Mouse (Mus musculus): Measurements from ENCODE around the gene Nfasc. TPM values are rescaled to one million over a fixed set of nuclear protein-coding genes. Genes with fewer than 3 reads are reported as not detected.

Nfasc gene
- total and polyA plus RNA-seq, 3 experiments: 0.04 TPM; not detected in 2

DNA sequence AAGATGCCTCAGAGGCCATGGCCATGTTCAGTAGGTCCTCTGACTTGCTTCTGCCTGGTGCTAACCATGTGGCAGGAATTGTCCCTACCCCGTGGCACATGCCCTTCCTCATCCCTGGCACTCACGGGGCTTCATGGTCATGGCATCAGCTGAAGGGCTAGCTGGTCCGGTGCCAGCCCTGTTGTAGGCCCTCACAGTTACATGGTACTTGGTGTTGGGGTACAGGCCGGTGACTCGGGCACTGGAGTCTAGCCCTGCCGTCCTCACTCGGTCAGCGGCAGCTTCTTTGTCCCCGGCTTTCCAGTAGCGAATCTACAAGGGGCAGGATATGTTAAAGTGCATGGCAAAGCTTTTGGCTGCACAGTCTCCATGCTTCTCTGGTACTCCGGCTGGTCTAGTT, 224.8 kb downstream of the Nfasc start:
- TF ChIP-seq EP300 (IDR thresholded peaks at IDR 0.05; ENCODE audit: low read length): no peak
- TF ChIP-seq MAZ (IDR thresholded peaks at IDR 0.05; ENCODE audit: low read depth, low read length): no peak
- no peak for TF ChIP-seq POLR2AphosphoS2 (IDR thresholded peaks at IDR 0.05; ENCODE audit: low read depth, low read length)
- TF ChIP-seq USF2 (conservative IDR thresholded peaks at IDR 0.05; ENCODE audit: low read depth, low read length): no peak
- TF ChIP-seq JUN (IDR thresholded peaks at IDR 0.05; ENCODE audit: insufficient read depth, low read depth, low read length): no peak
- TF ChIP-seq MYC (IDR thresholded peaks at IDR 0.05; ENCODE audit: low read depth, low read length): no peak
- no peak for TF ChIP-seq NRF1 (IDR thresholded peaks at IDR 0.05; ENCODE audit: low read depth, low read length)
- no peak for TF ChIP-seq SMC3 (IDR thresholded peaks at IDR 0.05; ENCODE audit: low read depth, low read length)
- Histone ChIP-seq H3K4me2 (ENCODE audit: insufficient read depth, low read depth, poor library complexity, severe bottlenecking) (no peak overlapping the region), H3K9ac (ENCODE audit: insufficient read depth, low read depth) (no peak overlapping the region), H3K4me3 (replicated peaks in 1 of 3; ENCODE audit: low read depth in 2 of 3, low read length in 2 of 3, poor library complexity in 1 of 3) (no peak overlapping the region), H3K36me3 (replicated peaks in 1 of 2; ENCODE audit: control insufficient read depth in 1 of 2, insufficient read depth in 1 of 2, low read length in 1 of 2) (no peaks in the 10 kb centered on the region), H3K27ac (ENCODE audit: insufficient read depth, low read depth) (no peak overlapping the region), H3K4me1 (ENCODE audit: control insufficient read depth in 1 of 2, insufficient read depth in 2 of 2) (no peaks in the 10 kb centered on the region), H3K27me3 (replicated peaks) (peaks cover 51% of the 10 kb centered on the region), H3K9me3 (replicated peaks; ENCODE audit: low read length) (no peaks in the 10 kb centered on the region), H3K79me2 (replicated peaks; ENCODE audit: control insufficient read depth, extremely low read depth, insufficient read depth, poor library complexity, severe bottlenecking) (no peaks in the 10 kb centered on the region)
- in situ Hi-C loops (cut with MboI; ENCODE audit: low pct_ligation_motif_present, low pct_unique_long_range_greater_than_20kb, low sequenced_read_pairs): no loop called here
- dilution Hi-C loops (cut with MboI; ENCODE audit: extremely low pct_ligation_motif_present, extremely low pct_unique_long_range_greater_than_20kb, low sequenced_read_pairs): no loop called here
- no peak for DNase-seq (ENCODE audit: extremely low read depth)

DNA sequence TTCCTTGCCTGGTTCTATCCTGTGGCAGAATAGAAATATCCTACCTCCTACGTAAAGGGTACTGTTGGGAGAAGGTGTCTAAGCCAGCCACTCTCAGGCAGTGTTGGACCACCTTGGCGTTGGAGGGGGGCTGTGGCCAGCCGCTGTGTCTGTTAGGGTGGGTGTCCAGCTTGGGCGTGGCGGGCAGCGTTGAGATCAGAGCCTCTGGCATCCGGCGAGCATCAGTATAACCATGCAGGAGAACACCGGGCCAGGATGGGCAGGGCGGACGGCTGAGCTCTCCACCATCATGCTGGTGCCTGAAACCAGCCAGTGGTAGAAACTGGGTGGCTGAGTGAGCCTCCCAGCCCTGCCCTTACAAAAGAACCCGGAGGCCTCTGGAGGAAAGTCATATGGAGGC, 226.3 kb downstream of the Nfasc start:
- H3K36me3 ChIP-seq (replicated peaks in 1 of 2; ENCODE audit: control insufficient read depth in 1 of 2, insufficient read depth in 1 of 2, low read length in 1 of 2): no peaks in the 10 kb centered on the region
- peaks cover 43% of the 10 kb centered on the region for H3K27me3 ChIP-seq (replicated peaks)
- no peaks in the 10 kb centered on the region for H3K4me1 ChIP-seq (ENCODE audit: control insufficient read depth in 1 of 2, insufficient read depth in 2 of 2)
- H3K4me3 ChIP-seq (replicated peaks in 1 of 3; ENCODE audit: low read depth in 2 of 3, low read length in 2 of 3, poor library complexity in 1 of 3): no peak overlapping the region
- no peak overlapping the region for H3K4me2 ChIP-seq (ENCODE audit: insufficient read depth, low read depth, poor library complexity, severe bottlenecking)
- H3K9ac ChIP-seq (ENCODE audit: insufficient read depth, low read depth): no peak overlapping the region
- no peak for TF ChIP-seq TBP (conservative IDR thresholded peaks at IDR 0.05; ENCODE audit: low read depth, low read length)
- TF ChIP-seq POLR2AphosphoS2 (IDR thresholded peaks at IDR 0.05; ENCODE audit: low read depth, low read length): no peak
- TF ChIP-seq ETS1 (conservative IDR thresholded peaks at IDR 0.05; ENCODE audit: low read depth, low read length): no peak
- no peak for TF ChIP-seq RAD21 (IDR thresholded peaks at IDR 0.05; ENCODE audit: low read depth, low read length)
- TF ChIP-seq TCF12 (IDR thresholded peaks at IDR 0.05; ENCODE audit: low read depth, low read length): no peak
- no peak for TF ChIP-seq RCOR1 (conservative IDR thresholded peaks at IDR 0.05; ENCODE audit: low read depth, low read length)
- TF ChIP-seq JUN (IDR thresholded peaks at IDR 0.05; ENCODE audit: insufficient read depth, low read depth, low read length): no peak
- no peak for TF ChIP-seq POLR2A (IDR thresholded peaks at IDR 0.05; ENCODE audit: low read depth, low read length)
- TF ChIP-seq MAX (IDR thresholded peaks at IDR 0.05; ENCODE audit: low read length): no peak
- no peak for TF ChIP-seq ZKSCAN1 (IDR thresholded peaks at IDR 0.05; ENCODE audit: borderline replicate concordance, low read depth, low read length)
- no peak for TF ChIP-seq HCFC1 (IDR thresholded peaks at IDR 0.05; ENCODE audit: low read depth, low read length)
- TF ChIP-seq E2F4 (IDR thresholded peaks at IDR 0.05; ENCODE audit: insufficient replicate concordance, low read depth, low read length): no peak
- no peak for TF ChIP-seq NRF1 (IDR thresholded peaks at IDR 0.05; ENCODE audit: low read depth, low read length)
- TF ChIP-seq SMC3 (IDR thresholded peaks at IDR 0.05; ENCODE audit: low read depth, low read length): no peak
- H3K27ac ChIP-seq (ENCODE audit: insufficient read depth, low read depth): no peak overlapping the region
- no peaks in the 10 kb centered on the region for H3K9me3 ChIP-seq (replicated peaks; ENCODE audit: low read length)
- DNase-seq (ENCODE audit: extremely low read depth): no peak
- dilution Hi-C loops (cut with MboI; ENCODE audit: extremely low pct_ligation_motif_present, extremely low pct_unique_long_range_greater_than_20kb, low sequenced_read_pairs): no loop called here
- in situ Hi-C loops (cut with MboI; ENCODE audit: low pct_ligation_motif_present, low pct_unique_long_range_greater_than_20kb, low sequenced_read_pairs): no loop called here
- no peaks in the 10 kb centered on the region for H3K79me2 ChIP-seq (replicated peaks; ENCODE audit: control insufficient read depth, extremely low read depth, insufficient read depth, poor library complexity, severe bottlenecking)

Other genes with a start within 250 kb of the Nfasc start
- gene Tmem81, start 235.6 kb downstream of the Nfasc start, total RNA-seq (2012; rRNA removed): 2.0 and 3.3 TPM in 2 replicates
- 2.2 and 2.3 TPM in 2 replicates for gene Tmem81, start 235.6 kb downstream of the Nfasc start, total RNA-seq (2014; rRNA removed)
- 2.4 and 2.8 TPM in 2 replicates for gene Tmem81, start 235.6 kb downstream of the Nfasc start, polyA plus RNA-seq (2012; ENCODE audit: insufficient read length, low read depth)
- gene Cntn2, start 198.5 kb downstream of the Nfasc start, total RNA-seq (2012; rRNA removed): 0.04 and 0.08 TPM in 2 replicates
- gene Cntn2, start 198.5 kb downstream of the Nfasc start, total RNA-seq (2014; rRNA removed): 0.05 and 0.07 TPM in 2 replicates
- 0.04 TPM in 2 replicates for gene Cntn2, start 198.5 kb downstream of the Nfasc start, polyA plus RNA-seq (2012; ENCODE audit: insufficient read length, low read depth)
- gene Lrrn2, start 138.5 kb upstream of the Nfasc start, total RNA-seq (2012; rRNA removed): not detected in 2 replicates
- not detected in 2 replicates for gene Lrrn2, start 138.5 kb upstream of the Nfasc start, total RNA-seq (2014; rRNA removed)
- gene Lrrn2, start 138.5 kb upstream of the Nfasc start, polyA plus RNA-seq (2012; ENCODE audit: insufficient read length, low read depth): not detected in 2 replicates